Mouse (Mus musculus): ENCODE data around the gene Gemin2. TPM values are rescaled to one million over a fixed set of nuclear protein-coding genes. Genes with fewer than 3 reads are reported as not detected.

Gemin2 gene
- polyA plus RNA-seq, 1 experiment from 2014 or later = 40.2 TPM

- H3K27ac ChIP-seq (replicated peaks; ENCODE audit: low read depth, low read length) = no peak overlapping the region
- DNase-seq (ENCODE audit: low spot score) (no peak), ATAC-seq (ENCODE audit: insufficient number of reproducible peaks, low FRiP score, low TSS enrichment, low read depth) (no peak)
- 91% methylated on average over 3 of the region's 3 CpGs for WGBS
- H3K27me3 ChIP-seq (ENCODE audit: control insufficient read depth, insufficient read depth, low read length) = no peaks in the 10 kb centered on the region
- H3K36me3 ChIP-seq (ENCODE audit: control insufficient read depth, insufficient read depth, low read length) = 0 out of 2 replicates have a peak, but pooled peaks cover 3% of the 10 kb centered on the region
- H3K9ac ChIP-seq (ENCODE audit: low read length) = no peak overlapping the region
- no peaks in the 10 kb centered on the region for H3K9me3 ChIP-seq (ENCODE audit: control insufficient read depth, low read length)
- H3K4me2 ChIP-seq (ENCODE audit: low read depth, severe bottlenecking) = no peak overlapping the region
- no peak overlapping the region for H3K4me3 ChIP-seq (ENCODE audit: low read depth, low read length)
- no peaks in the 10 kb centered on the region for H3K4me1 ChIP-seq (ENCODE audit: control insufficient read depth, insufficient read depth, low read length)
Measured at GRCm38 (mm10) chr12:59077883-59078282, 64.7 kb downstream of the Gemin2 start.

Other genes starting within 250 kb of the Gemin2 start
- gene Sec23a, start 1.4 kb upstream of the Gemin2 start, polyA plus RNA-seq (2014; fragmentation: Nextera tagmentation; extraction: Ambion mirVana) = 86.9 and 87.1 TPM in 2 replicates
- gene Trappc6b, start 48.1 kb downstream of the Gemin2 start, polyA plus RNA-seq (2014; fragmentation: Nextera tagmentation; extraction: Ambion mirVana) = 49.8 and 56.9 TPM in 2 replicates
- gene Pnn, start 53.5 kb downstream of the Gemin2 start, polyA plus RNA-seq (2014; fragmentation: Nextera tagmentation; extraction: Ambion mirVana) = 118 and 132 TPM in 2 replicates
- 65.9 and 73.3 TPM in 2 replicates for gene Mia2, start 82.4 kb downstream of the Gemin2 start, polyA plus RNA-seq (2014; fragmentation: Nextera tagmentation; extraction: Ambion mirVana)
- 10.6 and 12.2 TPM in 2 replicates for gene Fbxo33, start 206.3 kb downstream of the Gemin2 start, polyA plus RNA-seq (2014; fragmentation: Nextera tagmentation; extraction: Ambion mirVana)

All from limb, embryonic 11.5 days (tissue).